Mouse (Mus musculus) kidney, embryonic 14.5 days (tissue): ENCODE measurements around the gene Banf1. TPM values are rescaled to one million over a fixed set of nuclear protein-coding genes. Genes with fewer than 3 reads are reported as not detected.
A peak's percentile ranks its signal among the peaks of the same experiment; 100 is the strongest.

Experiments
- ATAC-seq: fragments of 200-750 bp; cut with Nextera tagmentation; 2 replicates; pipeline ENCODE4 v1.8.0; 2017; ENCODE audit warnings: moderate number of reproducible peaks, mild to moderate bottlenecking, moderate TSS enrichment, moderate library complexity; ENCODE audit not compliant: low FRiP score, low TSS enrichment
- H3K27ac ChIP-seq: fragments of 300-500 bp; sonication (generic); 2 replicates; pipeline ENCODE4 v1.5.1; 2014; ENCODE audit warnings: low read depth, mild to moderate bottlenecking, low read length, moderate library complexity, mixed read lengths
- H3K27me3 ChIP-seq: fragments of 300-500 bp; sonication (generic); 2 replicates; pipeline ENCODE4 v1.6.1; 2014; ENCODE audit warnings: mild to moderate bottlenecking, low read length; ENCODE audit not compliant: control insufficient read depth, insufficient read depth
- H3K36me3 ChIP-seq: fragments of 300-500 bp; sonication (generic); 2 replicates; pipeline ENCODE4 v1.6.1; 2014; ENCODE audit warnings: low read length, mixed read lengths; ENCODE audit not compliant: control insufficient read depth, insufficient read depth
- H3K4me1 ChIP-seq: fragments of 300-500 bp; sonication (generic); 2 replicates; pipeline ENCODE4 v1.6.1; 2014; ENCODE audit warnings: low read length, mixed read lengths; ENCODE audit not compliant: control insufficient read depth, insufficient read depth
- H3K4me2 ChIP-seq: fragments of 300-500 bp; sonication (generic); replicated peaks from 2 replicates; pipeline ENCODE4 v1.6.1; 2014; ENCODE audit warnings: low read depth, mild to moderate bottlenecking, low read length
- H3K4me3 ChIP-seq: fragments of 300-500 bp; sonication (generic); 2 replicates; pipeline ENCODE4 v1.5.1; 2014; ENCODE audit warnings: mild to moderate bottlenecking, low read length
- H3K9ac ChIP-seq: fragments of 300-500 bp; sonication (generic); 2 replicates; pipeline ENCODE4 v1.6.1; 2014; ENCODE audit warnings: low read depth, mild to moderate bottlenecking, low read length, moderate library complexity
- H3K9me3 ChIP-seq: fragments of 300-500 bp; sonication (generic); 2 replicates; pipeline ENCODE4 v1.6.1; 2016; ENCODE audit warnings: low read length; ENCODE audit not compliant: control insufficient read depth
- WGBS: fragments of 180-500 bp; shearing (Covaris S2); extraction: QIAGEN DNeasy Blood & Tissue Kit; methylation state at CpG from one replicate; pipeline ENCODE4 v1.1.7; 2014; 5-methylcytosine and 5-hydroxymethylcytosine counted together
- polyA plus RNA-seq: library from polyadenylated mRNA; unstranded; fragments of >200 nt; fragmentation: Nextera tagmentation; extraction: Ambion mirVana; gene quantifications from 2 replicates; pipeline ENCODE4 v1.2.1, GENCODE M21; 2014

The Banf1 gene
- polyA plus RNA-seq, 1 experiment from 2014 or later, result 527 TPM

- H3K27ac ChIP-seq, result peak overlapping the region; percentile 76; the same call in 1 of the 2 replicates
- H3K27me3 ChIP-seq, result no peaks in the 10 kb centered on the region
- H3K9ac ChIP-seq, result peak overlapping the region; percentile 95
- WGBS, result under 1% methylated on average over 43 of the region's 43 CpGs
- peak; percentile 42; the same call in 1 of the 2 replicates for ATAC-seq
- H3K4me3 ChIP-seq, result peak overlapping the region; percentile 97
- H3K9me3 ChIP-seq, result no peaks in the 10 kb centered on the region
- H3K4me1 ChIP-seq, result peaks cover 16% of the 10 kb centered on the region
- H3K36me3 ChIP-seq, result peaks cover 32% of the 10 kb centered on the region
- H3K4me2 ChIP-seq, result peak overlapping the region; percentile 72
Measured at GRCm38 (mm10) chr19:5388011-5388441, 21.1 kb upstream of the Banf1 start.

GRCm38 (mm10) chr19:5384715-5385114, 17.7 kb upstream of the Banf1 start:
- Histone ChIP-seq H3K4me2 (no peak overlapping the region), H3K9ac (no peak overlapping the region), H3K4me3 (no peak overlapping the region), H3K9me3 (no peaks in the 10 kb centered on the region), H3K27ac (no peak overlapping the region), H3K36me3 (peaks cover 65% of the 10 kb centered on the region), H3K4me1 (peaks cover 8% of the 10 kb centered on the region), H3K27me3 (no peaks in the 10 kb centered on the region)
- 96% methylated on average over 8 of the region's 8 CpGs for WGBS
- no peak for ATAC-seq

GRCm38 (mm10) chr19:5383326-5383725, 16.4 kb upstream of the Banf1 start:
- Histone ChIP-seq H3K9ac (no peak overlapping the region), H3K4me3 (no peak overlapping the region), H3K36me3 (peaks cover 79% of the 10 kb centered on the region), H3K9me3 (no peaks in the 10 kb centered on the region), H3K27ac (no peak overlapping the region), H3K4me1 (peaks cover 8% of the 10 kb centered on the region), H3K27me3 (no peaks in the 10 kb centered on the region), H3K4me2 (no peak overlapping the region)
- WGBS, result 96% methylated on average over 12 of the region's 12 CpGs
- ATAC-seq, result no peak

- Histone ChIP-seq H3K4me1 (no peaks in the 10 kb centered on the region), H3K4me3 (no peak overlapping the region), H3K4me2 (no peak overlapping the region), H3K36me3 (peaks cover 64% of the 10 kb centered on the region), H3K27ac (no peak overlapping the region), H3K9ac (no peak overlapping the region), H3K27me3 (no peaks in the 10 kb centered on the region), H3K9me3 (no peaks in the 10 kb centered on the region)
- ATAC-seq, result no peak
- 95% methylated on average over 1 of the region's 1 CpGs for WGBS
Measured at GRCm38 (mm10) chr19:5377446-5377845, 10.5 kb upstream of the Banf1 start.

- Histone ChIP-seq H3K4me3 (no peak overlapping the region), H3K27me3 (no peaks in the 10 kb centered on the region), H3K9me3 (no peaks in the 10 kb centered on the region), H3K27ac (no peak overlapping the region), H3K4me1 (no peaks in the 10 kb centered on the region), H3K9ac (no peak overlapping the region), H3K36me3 (peaks cover 62% of the 10 kb centered on the region), H3K4me2 (no peak overlapping the region)
- no peak for ATAC-seq
- 68% methylated on average over 4 of the region's 4 CpGs for WGBS
Measured at GRCm38 (mm10) chr19:5374748-5375147, 7.8 kb upstream of the Banf1 start.

GRCm38 (mm10) chr19:5374177-5374576, 7.2 kb upstream of the Banf1 start:
- H3K27me3 ChIP-seq, result no peaks in the 10 kb centered on the region
- 88% methylated on average over 4 of the region's 4 CpGs for WGBS
- peaks cover 62% of the 10 kb centered on the region for H3K36me3 ChIP-seq
- no peak overlapping the region for H3K4me2 ChIP-seq
- H3K9me3 ChIP-seq, result no peaks in the 10 kb centered on the region
- ATAC-seq, result no peak
- H3K4me1 ChIP-seq, result no peaks in the 10 kb centered on the region
- no peak overlapping the region for H3K4me3 ChIP-seq
- no peak overlapping the region for H3K9ac ChIP-seq
- H3K27ac ChIP-seq, result no peak overlapping the region

- no peak overlapping the region for H3K4me3 ChIP-seq
- no peak overlapping the region for H3K27ac ChIP-seq
- 0 out of 2 replicates have a peak, but pooled peaks cover 8% of the 10 kb centered on the region for H3K4me1 ChIP-seq
- no peak overlapping the region for H3K4me2 ChIP-seq
- WGBS, result 91% methylated on average over 7 of the region's 7 CpGs
- no peaks in the 10 kb centered on the region for H3K9me3 ChIP-seq
- H3K9ac ChIP-seq, result no peak overlapping the region
- peaks cover 59% of the 10 kb centered on the region for H3K36me3 ChIP-seq
- no peak for ATAC-seq
- H3K27me3 ChIP-seq, result no peaks in the 10 kb centered on the region
Measured at GRCm38 (mm10) chr19:5372724-5373123, 5.8 kb upstream of the Banf1 start.

- WGBS, result 96% methylated on average over 3 of the region's 3 CpGs
- Histone ChIP-seq H3K4me1 (0 out of 2 replicates have a peak, but pooled peaks cover 8% of the 10 kb centered on the region), H3K27me3 (no peaks in the 10 kb centered on the region), H3K36me3 (peaks cover 50% of the 10 kb centered on the region), H3K27ac (no peak overlapping the region), H3K9ac (no peak overlapping the region), H3K4me2 (no peak overlapping the region), H3K4me3 (no peak overlapping the region), H3K9me3 (no peaks in the 10 kb centered on the region)
- ATAC-seq, result no peak
Measured at GRCm38 (mm10) chr19:5370932-5371331, 4.0 kb upstream of the Banf1 start.

GRCm38 (mm10) chr19:5367455-5367854, 487 bp upstream of the Banf1 start:
- WGBS, result 10% methylated on average over 11 of the region's 11 CpGs
- ATAC-seq, result no peak
- H3K27ac ChIP-seq, result no peak overlapping the region
- no peaks in the 10 kb centered on the region for H3K27me3 ChIP-seq
- no peaks in the 10 kb centered on the region for H3K9me3 ChIP-seq
- H3K4me1 ChIP-seq, result peaks cover 13% of the 10 kb centered on the region; the same call in 1 of the 2 replicates
- H3K9ac ChIP-seq, result peak overlapping the region; percentile 91
- H3K4me2 ChIP-seq, result peak overlapping the region; percentile 92
- H3K36me3 ChIP-seq, result peaks cover 62% of the 10 kb centered on the region
- peak overlapping the region; percentile 86 for H3K4me3 ChIP-seq
